Mouse (Mus musculus) kidney, postnatal 25 days (tissue): ENCODE data around the gene Kcnip4.

ENCODE experiments used
- DNase-seq, 2 experiments: peaks; one replicate each; pipeline ENCODE4 v3.0.0; 2021; ENCODE audit warnings: mixed read lengths in 2 of 2

Gene Kcnip4

GRCm38 (mm10) chr5:49524394-49525241 is at the start of gene Kcnip4:
Kcnip4 (minus strand) TSS chr5:49524907.
- peak; percentile 13 to 31 for DNase-seq

GRCm38 (mm10) chr5:49571876-49572275 is 47.2 kb upstream of the Kcnip4 start:
- DNase-seq = no peak

GRCm38 (mm10) chr5:49563751-49564150 is 39.0 kb upstream of the Kcnip4 start:
- no peak for DNase-seq

- DNase-seq = no peak
Observed at GRCm38 (mm10) chr5:49557436-49557835, 32.7 kb upstream of the Kcnip4 start.

GRCm38 (mm10) chr5:49547884-49548283 is 23.2 kb upstream of the Kcnip4 start:
- no peak for DNase-seq

- peak in 1 of 2 experiments; percentile 2 for DNase-seq
Observed at GRCm38 (mm10) chr5:49529362-49529761, 4.7 kb upstream of the Kcnip4 start.

GRCm38 (mm10) chr5:49525242-49525612 is 520 bp upstream of the Kcnip4 start:
- DNase-seq = peak; percentile 31 to 49

- DNase-seq = no peak
Observed at GRCm38 (mm10) chr5:49523997-49524393, 712 bp downstream of the Kcnip4 start.

GRCm38 (mm10) chr5:49522986-49523385 is 1.7 kb downstream of the Kcnip4 start:
- DNase-seq = no peak

GRCm38 (mm10) chr5:49498743-49499142 is 26.0 kb downstream of the Kcnip4 start:
- DNase-seq = no peak

GRCm38 (mm10) chr5:49487270-49487669 is 37.4 kb downstream of the Kcnip4 start:
- DNase-seq = no peak

- DNase-seq = no peak
Observed at GRCm38 (mm10) chr5:49470738-49471137, 54.0 kb downstream of the Kcnip4 start.

GRCm38 (mm10) chr5:49460643-49461276 is 63.9 kb downstream of the Kcnip4 start:
- DNase-seq = no peak

- no peak for DNase-seq
Observed at GRCm38 (mm10) chr5:49453100-49453499, 71.6 kb downstream of the Kcnip4 start.

GRCm38 (mm10) chr5:49451295-49451694 is 73.4 kb downstream of the Kcnip4 start:
- DNase-seq = no peak

- no peak for DNase-seq
Observed at GRCm38 (mm10) chr5:49450876-49451275, 73.8 kb downstream of the Kcnip4 start.

GRCm38 (mm10) chr5:49437236-49437635 is 87.5 kb downstream of the Kcnip4 start:
- DNase-seq = no peak

- no peak for DNase-seq
Observed at GRCm38 (mm10) chr5:49427689-49428088, 97.0 kb downstream of the Kcnip4 start.

GRCm38 (mm10) chr5:49419707-49420106 is 105.0 kb downstream of the Kcnip4 start:
- DNase-seq = no peak

GRCm38 (mm10) chr5:49408351-49408750 is 116.4 kb downstream of the Kcnip4 start:
- no peak for DNase-seq

GRCm38 (mm10) chr5:49370543-49371076 is 154.1 kb downstream of the Kcnip4 start:
- DNase-seq = peak in 1 of 2 experiments; percentile 8

GRCm38 (mm10) chr5:49368636-49369423 is 155.9 kb downstream of the Kcnip4 start:
- peak in 1 of 2 experiments; percentile 13 for DNase-seq

GRCm38 (mm10) chr5:49356381-49356780 is 168.3 kb downstream of the Kcnip4 start:
- DNase-seq = no peak
